Mouse (Mus musculus): ENCODE measurements around the gene Scn8a.

The Scn8a gene

DNA sequence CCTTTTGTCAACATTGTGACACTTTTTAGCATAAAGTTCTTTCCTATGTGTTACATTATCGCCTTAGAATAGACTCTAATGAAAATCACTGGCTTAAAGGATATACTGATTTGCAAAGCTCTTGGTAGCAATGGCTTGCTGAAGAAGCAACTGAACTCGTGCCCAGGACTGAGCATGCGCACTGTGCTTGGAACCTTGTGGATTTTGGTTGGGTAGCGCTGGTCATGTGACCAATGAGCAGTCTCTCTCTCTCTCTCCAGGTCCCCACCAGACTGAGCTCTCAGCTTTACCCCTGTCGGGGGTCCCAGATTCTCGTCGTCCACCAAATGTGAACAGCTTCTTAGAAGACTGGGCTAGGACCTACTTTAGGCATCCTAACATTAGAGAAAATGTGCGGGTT is 32.9 kb upstream of the Scn8a start:
- H3K27me3 ChIP-seq (ENCODE audit: insufficient read depth, low read length), result peaks cover 28% of the 10 kb centered on the region
- H3K4me3 ChIP-seq (replicated peaks; ENCODE audit: low read length), result no peak overlapping the region
- TF ChIP-seq CTCF (conservative IDR thresholded peaks at IDR 0.05; ENCODE audit: low read length), result no peak
- TF ChIP-seq NANOG (IDR thresholded peaks at IDR 0.05; ENCODE audit: borderline replicate concordance, low read length), result no peak
- no peak for TF ChIP-seq POU5F1 (IDR thresholded peaks at IDR 0.05; ENCODE audit: borderline replicate concordance, low read length)
- H3K4me1 ChIP-seq (replicated peaks; ENCODE audit: low read depth, low read length), result peaks cover 38% of the 10 kb centered on the region
- peaks cover 12% of the 10 kb centered on the region for H3K9me3 ChIP-seq (ENCODE audit: low read length)
- no peaks in the 10 kb centered on the region for H3K36me3 ChIP-seq (ENCODE audit: insufficient read depth, low read length)

- Histone ChIP-seq H3K9me3 (ENCODE audit: low read length) (peaks cover 12% of the 10 kb centered on the region), H3K27me3 (ENCODE audit: insufficient read depth, low read length) (peaks cover 9% of the 10 kb centered on the region), H3K4me1 (replicated peaks; ENCODE audit: low read depth, low read length) (peaks cover 27% of the 10 kb centered on the region), H3K36me3 (ENCODE audit: insufficient read depth, low read length) (no peaks in the 10 kb centered on the region), H3K4me3 (replicated peaks; ENCODE audit: low read length) (no peak overlapping the region)
- peak; percentile 36 for TF ChIP-seq CTCF (conservative IDR thresholded peaks at IDR 0.05; ENCODE audit: low read length)
- no peak for TF ChIP-seq POU5F1 (IDR thresholded peaks at IDR 0.05; ENCODE audit: borderline replicate concordance, low read length)
Measured at GRCm38 (mm10) chr15:100838607-100839207, 31.0 kb upstream of the Scn8a start.

- peaks cover 8% of the 10 kb centered on the region for H3K9me3 ChIP-seq (ENCODE audit: low read length)
- H3K4me1 ChIP-seq (replicated peaks; ENCODE audit: low read depth, low read length), result peaks cover 17% of the 10 kb centered on the region
- H3K36me3 ChIP-seq (ENCODE audit: insufficient read depth, low read length), result no peaks in the 10 kb centered on the region
- H3K4me3 ChIP-seq (replicated peaks; ENCODE audit: low read length), result no peak overlapping the region
- TF ChIP-seq POU5F1 (IDR thresholded peaks at IDR 0.05; ENCODE audit: borderline replicate concordance, low read length) (no peak), CTCF (conservative IDR thresholded peaks at IDR 0.05; ENCODE audit: low read length) (no peak), NANOG (IDR thresholded peaks at IDR 0.05; ENCODE audit: borderline replicate concordance, low read length) (no peak)
- H3K27me3 ChIP-seq (ENCODE audit: insufficient read depth, low read length), result peaks cover 8% of the 10 kb centered on the region; the same call in 1 of the 2 replicates
Measured at GRCm38 (mm10) chr15:100844336-100844735, 25.3 kb upstream of the Scn8a start.

DNA sequence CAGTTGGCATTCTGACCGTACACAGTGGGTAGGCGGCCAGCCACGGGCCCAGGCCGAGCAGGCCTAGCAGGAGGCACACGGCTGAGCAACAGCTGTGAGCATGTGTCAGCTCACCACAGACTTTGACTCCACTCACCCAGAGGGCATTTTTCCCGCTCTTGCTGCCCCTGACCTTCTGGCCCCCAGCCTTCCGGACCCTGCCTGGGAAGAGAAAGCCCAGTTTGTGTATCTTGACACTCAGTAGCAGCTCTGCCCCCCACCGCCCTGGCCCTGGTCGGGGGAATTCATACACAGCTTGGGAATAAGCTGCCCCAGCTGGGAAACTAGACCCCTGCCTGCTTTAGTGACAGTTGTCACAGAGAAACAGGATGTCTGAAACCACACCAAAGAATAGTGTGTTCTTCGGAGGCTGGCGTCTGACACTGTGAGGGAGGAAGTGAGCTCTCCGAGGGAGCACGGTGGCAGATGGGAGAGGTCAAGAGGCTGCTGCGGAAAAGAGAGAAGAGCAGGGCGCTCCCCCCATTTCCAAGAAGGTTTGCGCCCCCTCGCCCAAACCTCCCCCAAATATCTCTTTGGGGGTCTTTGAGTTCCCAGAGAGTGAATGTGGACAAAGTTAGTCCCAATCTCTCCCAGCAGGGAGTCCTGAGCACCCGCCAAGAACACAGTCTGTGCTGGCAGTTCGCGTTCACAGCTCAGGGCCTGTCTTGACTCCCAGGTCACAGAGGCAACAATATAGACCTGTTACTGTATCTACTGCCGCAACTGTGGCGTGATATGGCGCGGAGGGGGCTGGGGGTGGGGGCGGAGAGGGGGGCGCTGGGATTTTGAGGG is 24.4 kb upstream of the Scn8a start:
- Histone ChIP-seq H3K9me3 (ENCODE audit: low read length) (peaks cover 8% of the 10 kb centered on the region), H3K4me1 (replicated peaks; ENCODE audit: low read depth, low read length) (peaks cover 14% of the 10 kb centered on the region), H3K36me3 (ENCODE audit: insufficient read depth, low read length) (no peaks in the 10 kb centered on the region), H3K27me3 (ENCODE audit: insufficient read depth, low read length) (peaks cover 8% of the 10 kb centered on the region; the same call in 1 of the 2 replicates), H3K4me3 (replicated peaks; ENCODE audit: low read length) (0 out of 2 replicates have a peak overlapping the region, but pooled peaks have one; percentile 29)
- no peak for TF ChIP-seq POU5F1 (IDR thresholded peaks at IDR 0.05; ENCODE audit: borderline replicate concordance, low read length)

DNA sequence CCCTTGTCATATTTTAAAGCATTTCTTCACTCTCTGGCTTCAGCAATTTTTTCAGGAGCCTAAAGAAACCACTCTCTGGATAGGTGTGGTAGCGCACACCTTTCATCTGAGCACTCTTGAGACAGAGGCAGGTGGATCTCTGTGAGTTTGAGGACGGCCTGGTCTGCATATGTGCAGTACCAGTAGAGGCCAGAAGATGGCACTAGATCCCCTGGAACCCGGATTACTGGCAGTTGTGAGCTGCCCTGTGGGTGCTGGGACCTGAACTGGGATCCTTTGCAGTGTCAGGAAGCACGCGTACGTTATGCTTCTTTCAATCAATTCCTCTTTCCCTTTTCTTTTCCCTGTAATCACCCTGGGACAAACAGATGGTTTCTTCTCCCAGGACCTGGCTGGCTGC is 22.5 kb upstream of the Scn8a start:
- H3K9me3 ChIP-seq (ENCODE audit: low read length), result peaks cover 8% of the 10 kb centered on the region
- no peak overlapping the region for H3K4me3 ChIP-seq (replicated peaks; ENCODE audit: low read length)
- H3K36me3 ChIP-seq (ENCODE audit: insufficient read depth, low read length), result no peaks in the 10 kb centered on the region
- H3K27me3 ChIP-seq (ENCODE audit: insufficient read depth, low read length), result peaks cover 6% of the 10 kb centered on the region; the same call in 1 of the 2 replicates
- peaks cover 10% of the 10 kb centered on the region for H3K4me1 ChIP-seq (replicated peaks; ENCODE audit: low read depth, low read length)
- no peak for TF ChIP-seq POU5F1 (IDR thresholded peaks at IDR 0.05; ENCODE audit: borderline replicate concordance, low read length)
- TF ChIP-seq NANOG (IDR thresholded peaks at IDR 0.05; ENCODE audit: borderline replicate concordance, low read length), result no peak
- TF ChIP-seq CTCF (conservative IDR thresholded peaks at IDR 0.05; ENCODE audit: low read length), result peak; percentile 86

- Histone ChIP-seq H3K4me3 (replicated peaks; ENCODE audit: low read length) (no peak overlapping the region), H3K27me3 (ENCODE audit: insufficient read depth, low read length) (peaks cover 40% of the 10 kb centered on the region), H3K4me1 (replicated peaks; ENCODE audit: low read depth, low read length) (no peaks in the 10 kb centered on the region), H3K9me3 (ENCODE audit: low read length) (no peaks in the 10 kb centered on the region), H3K36me3 (ENCODE audit: insufficient read depth, low read length) (no peaks in the 10 kb centered on the region)
- TF ChIP-seq POU5F1 (IDR thresholded peaks at IDR 0.05; ENCODE audit: borderline replicate concordance, low read length) (no peak), NANOG (IDR thresholded peaks at IDR 0.05; ENCODE audit: borderline replicate concordance, low read length) (no peak), CTCF (conservative IDR thresholded peaks at IDR 0.05; ENCODE audit: low read length) (no peak)
Measured at GRCm38 (mm10) chr15:100857586-100857985, 12.1 kb upstream of the Scn8a start.

DNA sequence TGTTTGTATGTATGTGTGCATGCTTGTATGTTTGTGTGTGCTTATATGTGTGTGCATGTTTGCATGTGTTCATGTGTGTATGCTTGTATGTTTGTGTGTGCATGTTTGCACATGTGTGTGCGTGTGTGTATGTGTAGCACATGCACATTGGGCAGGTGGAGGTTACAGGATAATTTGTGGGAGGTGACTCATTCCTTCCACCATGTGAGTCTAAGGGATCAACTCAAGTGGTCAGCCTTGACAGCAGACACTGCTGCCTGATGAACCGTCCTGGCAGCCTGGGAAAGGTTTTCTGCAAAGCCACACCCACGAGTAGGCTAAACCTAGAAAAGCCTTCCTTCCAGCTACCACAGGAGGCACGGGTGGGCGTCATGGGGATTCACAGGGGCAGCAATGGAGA is 8.8 kb upstream of the Scn8a start:
- H3K4me1 ChIP-seq (replicated peaks; ENCODE audit: low read depth, low read length), result no peaks in the 10 kb centered on the region
- no peak for TF ChIP-seq NANOG (IDR thresholded peaks at IDR 0.05; ENCODE audit: borderline replicate concordance, low read length)
- no peak for TF ChIP-seq POU5F1 (IDR thresholded peaks at IDR 0.05; ENCODE audit: borderline replicate concordance, low read length)
- TF ChIP-seq CTCF (conservative IDR thresholded peaks at IDR 0.05; ENCODE audit: low read length), result no peak
- no peaks in the 10 kb centered on the region for H3K9me3 ChIP-seq (ENCODE audit: low read length)
- no peak overlapping the region for H3K4me3 ChIP-seq (replicated peaks; ENCODE audit: low read length)
- peaks cover 40% of the 10 kb centered on the region for H3K27me3 ChIP-seq (ENCODE audit: insufficient read depth, low read length)
- H3K36me3 ChIP-seq (ENCODE audit: insufficient read depth, low read length), result no peaks in the 10 kb centered on the region

DNA sequence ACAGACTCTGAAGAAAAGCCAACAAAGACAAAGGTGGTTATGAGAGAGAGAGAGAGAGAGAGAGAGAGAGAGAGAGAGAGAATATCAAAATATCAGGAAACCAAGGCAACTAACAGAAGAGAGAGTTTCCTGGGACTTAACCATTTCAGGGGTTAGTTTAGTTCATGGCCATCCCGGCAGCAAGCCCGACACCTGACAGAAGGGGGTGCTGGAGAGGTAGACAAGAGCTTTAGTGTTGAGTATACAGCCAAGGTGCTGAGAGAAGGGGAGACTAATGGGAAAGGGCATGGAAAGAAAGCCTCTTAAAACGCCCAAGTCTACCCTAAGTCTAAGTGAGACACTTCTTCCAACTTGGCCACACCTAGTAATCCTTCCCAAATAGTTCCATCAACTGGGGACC is 4.1 kb upstream of the Scn8a start:
- Histone ChIP-seq H3K27me3 (ENCODE audit: insufficient read depth, low read length) (peaks cover 43% of the 10 kb centered on the region), H3K4me3 (replicated peaks; ENCODE audit: low read length) (no peak overlapping the region), H3K9me3 (ENCODE audit: low read length) (no peaks in the 10 kb centered on the region), H3K36me3 (ENCODE audit: insufficient read depth, low read length) (no peaks in the 10 kb centered on the region), H3K4me1 (replicated peaks; ENCODE audit: low read depth, low read length) (peaks cover 8% of the 10 kb centered on the region)
- TF ChIP-seq POU5F1 (IDR thresholded peaks at IDR 0.05; ENCODE audit: borderline replicate concordance, low read length) (no peak), CTCF (conservative IDR thresholded peaks at IDR 0.05; ENCODE audit: low read length) (peak; percentile 32)
